Mouse (Mus musculus): Measurements from ENCODE around the gene Med27. TPM values are rescaled to one million over a fixed set of nuclear protein-coding genes. Genes with fewer than 3 reads are reported as not detected.

Gene Med27
- polyA plus RNA-seq, 1 experiment from 2014 or later = 37.1 TPM

- no peak for TF ChIP-seq CTCF (IDR thresholded peaks at IDR 0.05)
- POLR2A ChIA-PET = no interaction called here
- no peak for ATAC-seq
- no peak for DNase-seq (ENCODE audit: low read depth, low spot score)
- CTCF ChIA-PET = no interaction called here
- in situ Hi-C loops (cut with MboI; ENCODE audit: low pct_unique_long_range_greater_than_20kb) = no loop called here
- H3K27me3 ChIP-seq = no peaks in the 10 kb centered on the region
Measured at GRCm38 (mm10) chr2:29400234-29400633, 53.6 kb downstream of the Med27 start.

- in situ Hi-C loops (cut with MboI; ENCODE audit: low pct_unique_long_range_greater_than_20kb) = no loop called here
- ChIA-PET POLR2A (no interaction called here), CTCF (no interaction called here)
- no peak for TF ChIP-seq CTCF (IDR thresholded peaks at IDR 0.05)
- no peaks in the 10 kb centered on the region for H3K27me3 ChIP-seq
- ATAC-seq (no peak), DNase-seq (ENCODE audit: low read depth, low spot score) (no peak)
Measured at GRCm38 (mm10) chr2:29400812-29401211, 54.2 kb downstream of the Med27 start.

DNA sequence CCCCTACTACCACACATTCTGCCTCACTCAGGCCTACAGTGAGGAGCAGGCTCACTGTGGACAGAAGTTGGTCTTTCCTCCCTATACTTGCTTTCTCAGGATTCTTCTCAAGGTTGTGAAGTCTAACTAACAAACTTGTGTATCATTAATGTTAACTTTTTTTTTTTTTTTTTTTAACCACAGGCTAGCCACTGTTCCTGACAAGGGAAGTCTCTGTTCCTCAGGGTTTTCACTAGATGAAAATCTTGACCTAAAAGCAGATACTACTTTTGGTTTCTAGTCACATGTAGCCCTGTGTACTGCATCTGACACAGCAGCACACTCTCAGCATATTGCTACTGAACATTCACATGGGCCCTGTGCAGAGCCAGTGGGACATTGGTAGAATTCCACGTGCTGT, 55.2 kb downstream of the Med27 start:
- ChIA-PET POLR2A (no interaction called here), CTCF (no interaction called here)
- no peaks in the 10 kb centered on the region for H3K27me3 ChIP-seq
- in situ Hi-C loops (cut with MboI; ENCODE audit: low pct_unique_long_range_greater_than_20kb) = no loop called here
- ATAC-seq (no peak), DNase-seq (ENCODE audit: low read depth, low spot score) (no peak)
- no peak for TF ChIP-seq CTCF (IDR thresholded peaks at IDR 0.05)

DNA sequence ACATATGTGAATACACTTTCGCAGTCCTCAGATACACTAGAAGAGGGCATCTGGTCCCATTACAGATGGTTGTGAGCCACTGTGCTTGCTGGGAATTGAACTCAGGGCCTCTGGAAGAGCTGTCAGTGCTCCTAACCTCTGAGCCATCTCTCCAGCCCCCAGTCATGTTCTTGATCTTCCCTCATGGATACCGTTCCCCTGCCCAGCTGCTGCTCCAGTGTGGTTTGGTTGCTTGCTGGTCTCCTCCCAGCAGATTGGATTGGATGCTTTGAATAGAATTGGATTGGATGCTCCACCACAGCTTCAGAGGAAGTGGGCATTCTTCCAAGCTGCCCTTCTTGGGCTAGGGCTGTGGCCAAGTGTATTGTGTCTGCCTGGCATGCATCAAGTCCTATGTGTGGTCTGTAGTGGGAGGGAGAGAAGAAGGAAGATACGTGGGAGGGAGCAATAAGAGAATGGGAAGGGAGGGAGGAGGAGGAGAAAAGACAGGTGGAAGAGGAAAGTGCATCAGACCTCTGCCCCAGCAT, 56.0 kb downstream of the Med27 start:
- ATAC-seq (no peak), DNase-seq (ENCODE audit: low read depth, low spot score) (no peak)
- ChIA-PET POLR2A (no interaction called here), CTCF (no interaction called here)
- TF ChIP-seq CTCF (IDR thresholded peaks at IDR 0.05) = no peak
- H3K27me3 ChIP-seq = no peaks in the 10 kb centered on the region
- in situ Hi-C loops (cut with MboI; ENCODE audit: low pct_unique_long_range_greater_than_20kb) = no loop called here

DNA sequence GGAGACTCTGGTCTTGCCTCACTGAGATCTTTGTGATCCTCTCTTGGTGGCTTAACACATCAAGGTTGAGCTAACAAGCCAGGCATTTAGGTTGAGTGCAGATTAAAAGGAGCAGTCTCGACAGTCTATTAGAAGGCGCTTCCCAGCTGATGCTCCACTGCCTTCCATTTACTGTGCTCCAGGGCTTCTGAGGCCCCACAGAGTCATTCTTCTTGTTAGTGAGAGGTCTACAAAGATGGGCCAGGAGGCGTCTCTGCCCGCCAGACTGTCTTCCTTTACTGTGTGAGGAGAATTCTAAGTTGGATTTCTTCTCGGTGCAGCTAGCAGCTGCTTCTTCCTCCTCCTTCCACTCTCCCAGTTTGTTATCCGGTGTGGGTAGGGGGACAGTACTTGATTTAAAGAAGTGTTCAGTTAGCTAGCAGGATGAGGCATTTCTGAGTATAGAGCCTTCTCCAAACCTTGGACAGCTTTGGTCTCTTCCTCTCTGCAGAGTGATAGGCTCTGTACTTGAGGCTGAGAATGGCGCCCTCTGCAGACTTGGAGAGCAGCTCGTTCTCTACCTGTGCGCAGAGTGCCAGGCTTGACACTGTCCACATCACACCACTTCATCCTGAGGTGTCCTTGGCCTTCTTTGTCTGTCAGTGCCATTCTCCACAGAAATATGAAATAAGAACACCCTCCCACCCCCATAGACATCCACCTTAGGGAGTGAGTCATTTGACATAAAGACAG, 57.3 kb downstream of the Med27 start:
- ATAC-seq (no peak), DNase-seq (ENCODE audit: low read depth, low spot score) (no peak)
- POLR2A ChIA-PET = no interaction called here
- CTCF ChIA-PET = no interaction called here
- no peak for TF ChIP-seq CTCF (IDR thresholded peaks at IDR 0.05)
- H3K27me3 ChIP-seq = no peaks in the 10 kb centered on the region
- in situ Hi-C loops (cut with MboI; ENCODE audit: low pct_unique_long_range_greater_than_20kb) = no loop called here

DNA sequence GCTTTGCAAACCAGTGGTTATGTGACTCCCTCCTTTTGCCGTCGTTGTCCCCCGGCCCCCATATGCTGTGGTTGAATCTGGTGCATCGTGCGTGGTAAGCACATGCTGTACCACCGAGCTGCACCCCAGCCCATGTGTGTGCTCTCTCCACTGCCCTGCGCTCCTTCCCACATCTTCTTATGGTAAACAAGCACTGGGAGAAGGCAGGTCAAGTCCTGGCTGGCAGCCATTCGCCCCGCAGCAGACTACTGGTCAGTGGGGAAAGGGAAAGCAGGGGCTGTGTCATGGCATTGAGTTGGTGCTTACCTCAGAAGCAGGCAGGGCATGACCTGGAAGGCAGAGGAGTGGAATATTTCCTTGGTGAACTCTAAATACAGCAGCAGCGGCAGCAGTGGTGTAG, 58.3 kb downstream of the Med27 start:
- no peak for DNase-seq (ENCODE audit: low read depth, low spot score)
- TF ChIP-seq CTCF (IDR thresholded peaks at IDR 0.05) = no peak
- ChIA-PET CTCF (no interaction called here), POLR2A (no interaction called here)
- no peaks in the 10 kb centered on the region for H3K27me3 ChIP-seq
- ATAC-seq = no peak
- in situ Hi-C loops (cut with MboI; ENCODE audit: low pct_unique_long_range_greater_than_20kb) = no loop called here

GRCm38 (mm10) chr2:29405848-29406247, 59.2 kb downstream of the Med27 start:
- DNase-seq (ENCODE audit: low read depth, low spot score) (no peak), ATAC-seq (no peak)
- POLR2A ChIA-PET = no interaction called here
- CTCF ChIA-PET = interaction anchor here (0.6 to 1.2 kb wide), 2 partner anchors 22 to 120 kb away, joined by 3 read pairs; no protein-coding TSS in a partner anchor
- no peaks in the 10 kb centered on the region for H3K27me3 ChIP-seq
- in situ Hi-C loops (cut with MboI; ENCODE audit: low pct_unique_long_range_greater_than_20kb) = no loop called here
- no peak for TF ChIP-seq CTCF (IDR thresholded peaks at IDR 0.05)

GRCm38 (mm10) chr2:29407350-29407749, 60.7 kb downstream of the Med27 start:
- ChIA-PET POLR2A (interaction anchor here (0.7 kb wide), 1 partner anchor 1785 kb away, joined by 3 read pairs; no protein-coding TSS in a partner anchor), CTCF (no interaction called here)
- in situ Hi-C loops (cut with MboI; ENCODE audit: low pct_unique_long_range_greater_than_20kb) = no loop called here
- DNase-seq (ENCODE audit: low read depth, low spot score) (no peak), ATAC-seq (no peak)
- TF ChIP-seq CTCF (IDR thresholded peaks at IDR 0.05) = no peak
- H3K27me3 ChIP-seq = no peaks in the 10 kb centered on the region

- ChIA-PET POLR2A (interaction anchor here (0.7 kb wide), 1 partner anchor 1786 kb away, joined by 3 read pairs; no protein-coding TSS in a partner anchor), CTCF (no interaction called here)
- TF ChIP-seq CTCF (IDR thresholded peaks at IDR 0.05) = no peak
- DNase-seq (ENCODE audit: low read depth, low spot score) (no peak), ATAC-seq (no peak)
- in situ Hi-C loops (cut with MboI; ENCODE audit: low pct_unique_long_range_greater_than_20kb) = no loop called here
- no peaks in the 10 kb centered on the region for H3K27me3 ChIP-seq
Measured at GRCm38 (mm10) chr2:29407764-29408163, 61.1 kb downstream of the Med27 start.

GRCm38 (mm10) chr2:29410884-29411283, 64.3 kb downstream of the Med27 start:
- no peaks in the 10 kb centered on the region for H3K27me3 ChIP-seq
- in situ Hi-C loops (cut with MboI; ENCODE audit: low pct_unique_long_range_greater_than_20kb) = no loop called here
- TF ChIP-seq CTCF (IDR thresholded peaks at IDR 0.05) = no peak
- ATAC-seq (no peak), DNase-seq (ENCODE audit: low read depth, low spot score) (no peak)
- CTCF ChIA-PET = interaction anchor here (1.0 to 1.3 kb wide), 2 partner anchors 24 to 143 kb away, joined by 3 read pairs; no protein-coding TSS in a partner anchor
- POLR2A ChIA-PET = no interaction called here

- ChIA-PET POLR2A (interaction anchor here (0.6 kb wide), 1 partner anchor 100 kb away, joined by 5 read pairs; no protein-coding TSS in a partner anchor), CTCF (no interaction called here)
- H3K27me3 ChIP-seq = no peaks in the 10 kb centered on the region
- in situ Hi-C loops (cut with MboI; ENCODE audit: low pct_unique_long_range_greater_than_20kb) = no loop called here
- ATAC-seq (no peak), DNase-seq (ENCODE audit: low read depth, low spot score) (no peak)
- TF ChIP-seq CTCF (IDR thresholded peaks at IDR 0.05) = no peak
Measured at GRCm38 (mm10) chr2:29412458-29412857, 65.8 kb downstream of the Med27 start.
